Mouse (Mus musculus) spleen, adult 18-20 months (tissue): Measurements from ENCODE around the gene Dusp19.
A peak's percentile ranks its signal among the peaks of the same experiment; 100 is the strongest.

Experiments
- DNase-seq, 2 experiments: peaks; one replicate each; pipeline ENCODE4 v3.0.0; 2022; ENCODE audit warnings: mixed read lengths in 2 of 2

The Dusp19 gene

DNA sequence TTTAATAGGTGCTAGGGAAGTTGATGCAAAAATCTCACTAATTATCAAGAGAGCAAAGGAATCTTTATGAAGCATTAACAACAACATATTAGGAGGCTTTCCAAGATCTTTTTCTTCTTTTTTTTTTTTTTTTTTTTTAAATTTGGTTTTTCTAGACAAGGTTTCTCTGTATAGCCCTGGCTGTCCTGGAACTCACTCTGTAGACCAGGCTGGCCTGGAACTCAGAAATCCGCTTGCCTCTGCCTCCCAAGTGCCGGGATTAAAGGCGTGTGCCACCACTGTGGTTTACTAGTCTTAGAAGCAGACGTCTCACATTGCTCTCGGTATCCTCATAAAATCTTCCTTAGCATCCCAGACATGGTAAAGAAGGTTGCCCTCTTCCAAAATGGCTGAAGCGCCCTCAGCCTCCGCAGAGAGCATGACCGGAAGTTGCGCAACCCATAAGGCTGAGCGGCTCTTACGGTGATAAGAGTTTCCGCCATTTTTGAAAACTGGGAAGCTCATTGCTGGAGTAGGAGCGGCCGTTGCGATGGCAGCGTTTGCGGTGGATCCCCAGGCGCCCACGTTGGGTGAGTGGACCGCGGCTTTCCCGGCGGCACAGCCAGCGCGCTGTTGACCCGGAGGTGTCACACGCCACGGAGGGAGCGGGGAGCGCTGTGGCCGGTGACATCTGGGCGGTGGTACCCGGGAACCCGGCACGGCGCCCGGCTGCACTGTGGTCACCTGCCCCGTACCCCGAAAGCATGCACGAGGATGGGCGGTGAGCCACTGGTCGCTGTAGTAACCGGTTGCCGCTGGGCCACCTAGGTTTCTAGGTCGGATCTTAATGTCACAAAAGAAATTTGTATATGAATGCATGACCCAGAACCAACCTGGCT, 21.8 kb downstream of the Dusp19 start:
- peak; percentile 74 to 90 for DNase-seq

GRCm38 (mm10) chr2:80639398-80639797, 22.6 kb downstream of the Dusp19 start:
- DNase-seq, result no peak

DNA sequence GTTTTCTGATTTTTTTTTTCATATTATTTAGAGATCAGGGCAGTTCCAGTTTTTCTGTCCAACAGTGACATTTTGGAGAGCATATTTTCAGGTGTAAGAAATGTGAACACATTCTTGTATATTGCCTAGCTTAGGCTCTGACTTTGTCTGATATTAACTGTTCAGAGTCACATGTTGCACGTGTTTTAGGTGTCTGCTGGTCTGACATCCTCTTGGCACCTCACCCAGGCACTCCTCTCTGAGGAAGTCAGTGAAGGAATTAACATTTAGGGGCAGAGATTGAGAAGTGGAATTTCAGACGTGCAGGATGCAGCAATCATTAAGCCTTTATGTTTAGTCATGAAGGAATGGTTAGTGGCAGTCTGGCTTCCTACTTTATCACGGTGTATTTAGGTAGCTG, 23.0 kb downstream of the Dusp19 start:
- no peak for DNase-seq

DNA sequence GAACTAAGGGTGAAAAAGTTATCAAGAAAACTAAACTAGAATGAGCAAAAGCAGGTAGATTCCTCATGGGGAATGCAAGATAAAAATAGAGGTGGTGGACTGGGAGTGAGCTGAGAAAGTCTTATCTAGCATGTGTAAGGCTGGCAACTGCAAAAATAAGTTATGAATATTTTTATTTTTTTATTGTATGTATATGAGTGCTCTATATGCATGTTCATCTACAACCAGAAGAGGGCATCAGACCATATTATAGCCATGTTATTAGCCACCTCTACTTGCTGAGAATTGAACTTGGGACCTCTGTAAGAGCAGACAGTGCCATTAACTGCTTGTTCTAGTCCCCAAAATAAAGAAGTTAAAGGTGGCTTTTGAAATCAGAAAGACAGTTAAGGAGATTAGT, 44.6 kb downstream of the Dusp19 start:
- DNase-seq, result no peak

DNA sequence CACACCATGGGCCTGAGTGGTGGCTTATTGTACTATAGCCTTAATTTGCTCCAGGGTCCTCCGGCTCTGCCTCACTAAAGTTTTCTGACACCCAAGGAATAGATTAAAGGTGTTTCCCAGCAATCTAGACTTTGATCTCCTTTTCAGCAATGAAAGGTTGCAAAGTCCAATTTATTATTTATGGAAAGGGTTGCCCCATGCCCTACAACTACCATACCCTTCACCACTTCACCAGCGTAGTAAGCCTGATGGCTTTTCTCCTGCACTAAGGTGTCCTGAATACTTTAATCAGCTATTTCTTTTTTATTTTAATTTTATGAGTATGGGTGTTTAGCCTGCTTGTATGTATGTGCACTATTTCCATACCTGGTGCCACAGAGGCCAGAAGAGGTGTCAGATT, 45.8 kb downstream of the Dusp19 start:
- no peak for DNase-seq

DNA sequence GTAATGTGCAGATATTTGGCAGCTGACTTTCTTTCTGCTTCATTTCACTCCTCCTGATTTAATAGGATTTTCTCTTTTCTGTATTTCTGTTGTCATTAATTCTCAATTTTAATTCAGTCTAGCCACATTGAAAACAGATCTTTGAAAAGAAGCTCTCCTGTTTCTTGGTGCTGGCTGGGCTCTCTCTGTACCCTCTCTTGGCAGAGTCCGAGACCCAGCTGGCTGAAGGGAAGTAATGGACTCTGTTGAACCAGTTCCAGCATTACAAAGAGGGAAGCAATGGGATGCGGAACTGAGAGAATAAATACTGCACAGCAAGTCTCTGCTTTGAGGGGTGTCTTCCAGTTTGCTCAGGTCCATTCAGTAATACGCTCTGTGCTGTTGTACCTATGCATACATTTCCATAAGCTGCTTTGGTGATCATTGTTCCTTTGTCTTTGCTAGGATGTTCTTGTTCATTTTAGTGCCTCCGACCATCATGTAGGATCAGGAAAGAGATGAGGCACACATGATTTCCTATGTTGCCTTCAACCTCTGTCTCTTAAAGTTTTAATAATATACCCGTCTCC, 50.6 kb downstream of the Dusp19 start:
- no peak for DNase-seq

DNA sequence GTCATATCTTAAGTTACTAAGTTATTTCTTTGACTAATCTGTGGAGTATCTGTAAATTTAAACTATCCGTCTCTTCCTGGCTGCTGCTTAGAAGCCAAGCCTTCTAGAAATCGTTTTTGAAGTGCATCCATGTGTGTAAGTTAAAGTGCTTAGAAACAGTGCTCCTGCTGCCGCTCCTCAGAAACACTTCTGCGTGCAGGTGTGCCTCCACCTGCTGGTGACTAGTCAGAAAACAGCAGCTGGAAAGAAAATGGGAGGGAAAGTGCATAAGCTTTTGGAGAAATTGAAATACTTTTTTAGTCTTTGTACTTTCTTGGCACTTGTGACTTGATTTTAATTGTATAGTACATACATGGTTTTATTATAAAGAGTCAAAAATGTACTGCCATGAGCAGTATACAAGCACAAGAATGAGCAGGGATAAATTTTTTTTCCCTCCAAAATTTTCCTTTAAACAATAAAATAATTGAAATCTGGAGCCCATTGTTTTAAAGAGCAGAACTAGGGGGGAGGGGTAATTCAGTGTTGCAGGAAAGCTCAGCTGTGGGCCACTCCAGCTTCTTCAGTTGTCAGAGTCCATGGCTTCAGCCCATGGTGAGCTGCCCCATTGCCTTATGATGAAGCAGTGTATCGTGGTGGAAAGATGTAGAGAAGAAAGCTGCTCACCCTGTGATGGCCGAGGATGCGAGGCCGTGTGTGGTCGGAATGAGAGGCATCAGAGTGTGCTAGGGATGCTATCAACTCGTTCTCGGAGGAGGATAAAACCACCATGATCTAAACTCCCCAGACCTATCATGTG, 53.2 kb downstream of the Dusp19 start:
- no peak for DNase-seq

GRCm38 (mm10) chr2:80678803-80679202, 62.0 kb downstream of the Dusp19 start:
- DNase-seq, result no peak
